Mouse (Mus musculus) intestine, postnatal 0 days (tissue): ENCODE data around the gene Serpina10. TPM values are rescaled to one million over a fixed set of nuclear protein-coding genes. Genes with fewer than 3 reads are reported as not detected.

ENCODE experiments used
- ATAC-seq: fragments of 200-750 bp; cut with Nextera tagmentation; 2 replicates; pipeline ENCODE4 v1.8.0; 2017; ENCODE audit warnings: mild to moderate bottlenecking, moderate TSS enrichment, moderate library complexity
- H3K27ac ChIP-seq: fragments of 300-500 bp; sonication (generic); 2 replicates; pipeline ENCODE4 v1.5.1; 2014; ENCODE audit warnings: mild to moderate bottlenecking, low read depth, low read length, moderate library complexity
- H3K27me3 ChIP-seq: fragments of 300-500 bp; sonication (generic); replicated peaks from 2 replicates; pipeline ENCODE4 v1.6.1; 2014; ENCODE audit warnings: low read length, mixed read lengths; ENCODE audit not compliant: control insufficient read depth, insufficient read depth
- H3K36me3 ChIP-seq: fragments of 300-500 bp; sonication (generic); 2 replicates; pipeline ENCODE4 v1.6.1; 2014; ENCODE audit warnings: mild to moderate bottlenecking, moderate library complexity; ENCODE audit not compliant: control insufficient read depth, insufficient read depth
- H3K4me1 ChIP-seq: fragments of 300-500 bp; sonication (generic); replicated peaks from 2 replicates; pipeline ENCODE4 v1.6.1; 2014; ENCODE audit warnings: antibody characterized with exemption, low read length, mixed read lengths; ENCODE audit not compliant: control insufficient read depth, insufficient read depth
- H3K4me2 ChIP-seq: fragments of 300-500 bp; sonication (generic); replicated peaks from 2 replicates; pipeline ENCODE4 v1.6.1; 2014; ENCODE audit warnings: low read depth, mild to moderate bottlenecking, moderate library complexity
- H3K4me3 ChIP-seq: fragments of 300-500 bp; sonication (generic); 2 replicates; pipeline ENCODE4 v1.5.1; 2014; ENCODE audit warnings: low read depth, low read length
- H3K9ac ChIP-seq: fragments of 300-500 bp; sonication (generic); 2 replicates; pipeline ENCODE4 v1.6.1; 2014; ENCODE audit warnings: mild to moderate bottlenecking, low read depth, low read length
- H3K9me3 ChIP-seq: fragments of 300-500 bp; sonication (generic); 2 replicates; pipeline ENCODE4 v1.6.1; 2016; ENCODE audit warnings: mixed run types; ENCODE audit not compliant: control insufficient read depth
- CTCF ChIP-seq: sonication (generic); IDR thresholded peaks from 2 replicates; pipeline ENCODE4 v1.5.1; 2016; ENCODE audit warnings: low read depth, mild to moderate bottlenecking, control low read depth, antibody characterized with exemption, moderate library complexity
- WGBS: fragments of 180-500 bp; shearing (Covaris S2); extraction: QIAGEN DNeasy Blood & Tissue Kit; methylation state at CpG from one replicate; pipeline ENCODE4 v1.1.7; 2014; 5-methylcytosine and 5-hydroxymethylcytosine counted together
- polyA plus RNA-seq: library from polyadenylated mRNA; unstranded; fragments of >200 nt; fragmentation: Nextera tagmentation; extraction: Ambion mirVana; gene quantifications from 2 replicates; pipeline ENCODE4 v1.2.1, GENCODE M21; 2015

Serpina10 gene
- polyA plus RNA-seq, 1 experiment from 2014 or later, result 0.21 TPM

GRCm38 (mm10) chr12:103635846-103636245 lies 4.6 kb upstream of the Serpina10 start:
- Histone ChIP-seq H3K4me1 (no peaks in the 10 kb centered on the region), H3K4me3 (no peak overlapping the region), H3K27ac (no peak overlapping the region), H3K4me2 (no peak overlapping the region), H3K9me3 (no peaks in the 10 kb centered on the region), H3K9ac (no peak overlapping the region), H3K36me3 (no peaks in the 10 kb centered on the region), H3K27me3 (no peaks in the 10 kb centered on the region)
- no peak for TF ChIP-seq CTCF
- no peak for ATAC-seq
- WGBS, result 67% methylated on average over 2 of the region's 2 CpGs

GRCm38 (mm10) chr12:103634430-103634829 lies 3.2 kb upstream of the Serpina10 start:
- no peak for TF ChIP-seq CTCF
- no peak for ATAC-seq
- WGBS, result 84% methylated on average over 2 of the region's 2 CpGs
- Histone ChIP-seq H3K4me1 (no peaks in the 10 kb centered on the region), H3K27ac (no peak overlapping the region), H3K9ac (no peak overlapping the region), H3K4me2 (no peak overlapping the region), H3K4me3 (no peak overlapping the region), H3K27me3 (no peaks in the 10 kb centered on the region), H3K36me3 (no peaks in the 10 kb centered on the region), H3K9me3 (no peaks in the 10 kb centered on the region)

- 0 out of 2 replicates have a peak, but pooled peaks cover 2% of the 10 kb centered on the region for H3K4me1 ChIP-seq
- no peak overlapping the region for H3K4me2 ChIP-seq
- TF ChIP-seq CTCF, result no peak
- ATAC-seq, result no peak
- no peaks in the 10 kb centered on the region for H3K9me3 ChIP-seq
- no peak overlapping the region for H3K4me3 ChIP-seq
- no peak overlapping the region for H3K27ac ChIP-seq
- H3K36me3 ChIP-seq, result no peaks in the 10 kb centered on the region
- H3K9ac ChIP-seq, result no peak overlapping the region
- 41% methylated on average over 10 of the region's 10 CpGs for WGBS
- no peaks in the 10 kb centered on the region for H3K27me3 ChIP-seq
Observed at GRCm38 (mm10) chr12:103616860-103617261, 14.4 kb downstream of the Serpina10 start.

- Histone ChIP-seq H3K4me2 (no peak overlapping the region), H3K36me3 (no peaks in the 10 kb centered on the region), H3K9ac (no peak overlapping the region), H3K4me3 (no peak overlapping the region), H3K9me3 (no peaks in the 10 kb centered on the region), H3K27me3 (no peaks in the 10 kb centered on the region), H3K27ac (no peak overlapping the region), H3K4me1 (0 out of 2 replicates have a peak, but pooled peaks cover 2% of the 10 kb centered on the region)
- ATAC-seq, result no peak; the same call in 1 of the 2 replicates
- 49% methylated on average over 4 of the region's 4 CpGs for WGBS
- TF ChIP-seq CTCF, result no peak
Observed at GRCm38 (mm10) chr12:103615734-103616133, 15.5 kb downstream of the Serpina10 start.

- 82% methylated on average over 1 of the region's 1 CpGs for WGBS
- no peaks in the 10 kb centered on the region for H3K36me3 ChIP-seq
- no peaks in the 10 kb centered on the region for H3K27me3 ChIP-seq
- H3K9me3 ChIP-seq, result no peaks in the 10 kb centered on the region
- no peak for TF ChIP-seq CTCF
- H3K4me1 ChIP-seq, result 0 out of 2 replicates have a peak, but pooled peaks cover 2% of the 10 kb centered on the region
- no peak overlapping the region for H3K27ac ChIP-seq
- H3K4me3 ChIP-seq, result no peak overlapping the region
- ATAC-seq, result no peak
- H3K9ac ChIP-seq, result no peak overlapping the region
- H3K4me2 ChIP-seq, result no peak overlapping the region
Observed at GRCm38 (mm10) chr12:103615141-103615540, 16.1 kb downstream of the Serpina10 start.

- Histone ChIP-seq H3K4me2 (no peak overlapping the region), H3K27ac (no peak overlapping the region), H3K9ac (no peak overlapping the region), H3K9me3 (no peaks in the 10 kb centered on the region), H3K27me3 (0 out of 2 replicates have a peak, but pooled peaks cover 4% of the 10 kb centered on the region), H3K4me3 (no peak overlapping the region), H3K4me1 (no peaks in the 10 kb centered on the region), H3K36me3 (no peaks in the 10 kb centered on the region)
- 86% methylated on average over 3 of the region's 3 CpGs for WGBS
- ATAC-seq, result no peak
- TF ChIP-seq CTCF, result no peak
Observed at GRCm38 (mm10) chr12:103601839-103602238, 29.4 kb downstream of the Serpina10 start.

GRCm38 (mm10) chr12:103600364-103600763 lies 30.9 kb downstream of the Serpina10 start:
- ATAC-seq, result no peak
- no peak overlapping the region for H3K27ac ChIP-seq
- H3K4me2 ChIP-seq, result no peak overlapping the region
- H3K4me1 ChIP-seq, result no peaks in the 10 kb centered on the region
- 0 out of 2 replicates have a peak, but pooled peaks cover 4% of the 10 kb centered on the region for H3K27me3 ChIP-seq
- no peak for TF ChIP-seq CTCF
- H3K9me3 ChIP-seq, result no peaks in the 10 kb centered on the region
- H3K9ac ChIP-seq, result no peak overlapping the region
- H3K36me3 ChIP-seq, result no peaks in the 10 kb centered on the region
- WGBS, result 62% methylated on average over 3 of the region's 3 CpGs
- H3K4me3 ChIP-seq, result no peak overlapping the region
